Mouse (Mus musculus): ENCODE measurements around the gene Tyw1.

The Tyw1 gene

DNA sequence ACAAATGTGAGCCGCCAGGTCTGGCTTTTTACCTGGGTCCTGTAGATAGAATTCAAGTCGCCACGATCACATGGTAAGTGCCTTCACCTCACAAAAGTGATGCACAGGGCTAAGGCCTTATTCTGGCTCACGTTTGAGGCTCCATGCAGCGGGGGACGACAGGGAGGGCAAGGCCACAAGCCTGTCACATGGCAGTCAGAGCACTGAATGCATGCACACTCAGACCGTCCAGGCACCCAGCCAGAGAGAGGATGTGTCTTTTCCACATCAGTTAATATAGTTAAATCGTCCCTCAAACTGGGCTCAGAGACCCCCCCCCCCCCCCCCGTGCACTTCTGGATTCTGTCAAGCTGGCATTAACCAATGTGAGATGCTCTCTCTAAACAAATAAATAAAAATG is 60.9 kb downstream of the Tyw1 start:
- in situ Hi-C loops (cut with MseI, MboI): no loop called here

DNA sequence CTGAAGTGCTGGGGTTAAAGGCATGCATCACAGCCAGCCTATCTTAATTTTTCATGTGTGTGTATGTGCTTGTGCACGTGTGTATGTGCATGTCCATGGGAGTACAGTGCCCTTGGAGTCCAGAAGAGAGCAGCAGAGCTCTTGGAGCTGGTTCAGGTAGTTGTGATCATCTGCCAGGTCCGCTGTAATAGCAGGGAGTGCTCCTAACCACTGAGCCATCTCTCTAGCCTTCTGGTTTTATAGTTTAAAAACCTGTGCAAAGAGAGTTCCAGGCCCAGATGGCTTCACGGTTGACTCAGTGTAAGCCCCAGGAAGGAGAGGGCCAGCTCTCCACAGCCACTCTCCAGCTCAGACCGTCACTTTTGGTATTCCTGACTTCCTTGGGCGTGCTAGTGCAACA is 64.4 kb downstream of the Tyw1 start:
- in situ Hi-C loops (cut with MseI, MboI): no loop called here

DNA sequence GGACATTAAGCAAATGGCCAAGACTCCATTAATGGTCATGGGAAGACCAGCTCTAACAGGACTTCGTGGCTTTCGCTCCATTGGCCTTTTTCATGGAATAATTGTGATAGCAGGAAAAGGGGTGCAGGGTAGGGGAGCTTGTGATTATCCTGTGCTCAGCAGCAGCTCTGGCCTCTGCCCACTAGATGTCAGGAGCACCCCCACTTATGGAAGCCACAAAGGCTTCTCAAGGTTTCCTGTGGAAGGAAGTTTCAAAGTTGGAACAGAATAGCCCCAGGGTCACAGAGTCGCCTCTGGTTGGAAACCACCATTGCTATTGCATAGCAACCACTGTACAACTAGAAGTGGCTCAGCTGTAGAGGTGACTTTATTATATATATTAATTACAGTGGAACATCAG is 65.1 kb downstream of the Tyw1 start:
- in situ Hi-C loops (cut with MseI, MboI): no loop called here

DNA sequence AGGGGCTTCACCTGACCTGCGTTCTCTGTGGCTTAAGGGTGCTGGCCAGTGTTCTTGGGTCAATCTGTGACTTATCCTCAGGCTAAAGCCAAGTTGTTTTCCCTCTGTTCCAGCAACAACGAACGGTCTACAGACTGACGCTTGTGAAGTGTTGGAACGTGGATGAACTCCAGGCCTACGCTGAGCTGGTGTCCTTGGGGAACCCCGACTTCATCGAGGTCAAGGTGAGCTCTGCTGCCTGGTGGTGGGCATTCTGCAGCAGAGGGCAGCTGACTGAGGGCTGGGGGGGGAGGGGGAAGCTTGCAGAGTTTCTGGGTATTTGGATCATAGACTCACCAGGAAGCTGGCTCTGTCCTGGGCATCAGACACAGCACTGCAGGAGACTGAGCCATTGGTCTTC is 70.1 kb downstream of the Tyw1 start:
- in situ Hi-C loops (cut with MseI, MboI): no loop called here

DNA sequence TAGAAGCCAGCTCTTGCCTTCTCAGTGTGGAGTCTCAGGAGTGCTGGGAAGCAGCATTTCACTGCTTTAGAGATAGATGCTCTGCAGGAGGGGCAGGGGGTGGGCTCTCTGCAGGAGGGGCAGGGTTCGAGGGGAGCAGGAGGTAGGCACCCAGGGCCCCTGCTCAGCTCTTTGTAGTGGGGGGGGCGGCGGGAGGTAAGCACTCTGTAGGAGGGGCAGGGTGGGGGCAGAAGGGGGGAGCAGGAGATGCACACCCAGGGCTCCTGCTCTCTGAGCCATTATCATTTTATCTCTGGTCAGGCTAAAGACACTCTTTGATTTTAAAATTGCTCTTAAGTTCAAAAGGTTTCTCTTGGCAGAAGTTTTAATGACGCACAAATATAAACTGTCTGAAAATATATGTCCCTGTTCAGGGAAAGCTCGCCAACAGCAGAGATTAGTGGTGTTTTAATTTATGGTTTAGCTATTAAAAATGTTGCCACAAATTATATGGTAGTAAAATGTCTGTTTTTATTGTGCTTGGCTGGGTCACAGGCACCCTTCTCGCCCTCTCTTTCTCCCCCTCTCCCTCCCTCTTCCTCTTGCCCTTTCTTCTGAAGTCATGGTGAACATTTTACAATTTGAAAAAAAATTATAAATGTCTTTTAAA is 72.3 kb downstream of the Tyw1 start:
- in situ Hi-C loops (cut with MseI, MboI): no loop called here

DNA sequence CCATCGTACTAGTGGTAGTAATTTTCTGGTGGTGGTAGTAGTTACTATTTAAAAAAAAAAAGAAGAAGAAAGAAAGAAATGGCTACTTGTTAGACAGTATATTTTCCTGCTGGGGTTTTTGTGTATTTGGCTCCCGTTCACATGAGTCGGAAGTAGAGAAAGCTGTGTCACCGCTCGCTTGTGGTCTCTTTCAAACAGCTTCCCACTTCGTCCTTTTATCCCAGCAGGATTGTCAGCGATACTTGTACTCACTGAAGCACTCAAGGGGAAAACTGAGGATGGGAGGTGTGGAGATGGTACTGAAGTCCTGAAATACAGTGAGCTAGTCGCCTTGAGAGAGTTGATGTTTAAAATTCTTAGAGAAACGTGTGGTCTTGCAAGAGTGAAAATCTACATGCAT is 72.9 kb downstream of the Tyw1 start:
- in situ Hi-C loops (cut with MseI, MboI): no loop called here

DNA sequence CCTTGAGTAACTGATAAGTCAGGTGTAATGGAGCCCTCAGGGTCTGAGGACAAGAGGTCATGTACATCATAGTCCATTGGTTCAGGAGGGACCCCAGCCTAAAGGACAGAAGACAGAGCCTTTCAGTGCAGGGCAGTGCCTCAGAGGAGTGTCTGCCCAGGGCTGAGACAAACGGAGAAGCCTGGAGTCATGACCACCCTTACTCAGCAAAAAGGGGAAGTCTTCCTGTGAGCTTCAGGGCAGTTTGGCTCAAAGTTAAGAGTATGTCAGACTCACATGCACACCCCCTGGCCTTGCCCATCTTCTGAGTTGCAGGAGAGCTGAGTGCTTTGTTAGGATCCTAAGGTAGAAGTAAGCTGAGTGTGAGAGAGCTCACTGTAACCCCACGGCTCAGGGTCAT is 74.5 kb downstream of the Tyw1 start:
- in situ Hi-C loops (cut with MseI, MboI): no loop called here

DNA sequence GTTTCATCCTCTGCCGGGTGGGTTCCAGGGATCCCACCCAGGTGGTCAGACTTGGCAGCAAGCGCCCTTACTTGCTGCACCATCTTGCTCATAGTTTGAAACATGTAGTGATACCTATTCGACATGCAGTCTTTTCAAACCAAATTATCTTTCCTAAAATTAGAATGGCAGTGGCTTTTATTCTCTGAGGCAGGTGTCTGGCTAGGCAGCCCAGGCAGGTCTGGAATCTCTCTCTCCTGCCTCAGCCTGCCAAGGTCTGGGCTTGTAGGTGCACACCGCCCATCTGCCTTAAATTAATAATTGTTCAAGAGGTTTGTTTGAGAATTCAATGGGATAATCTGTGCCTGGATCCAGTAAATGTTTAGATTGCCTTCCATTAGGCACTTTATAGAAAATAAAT is 75.4 kb downstream of the Tyw1 start:
- in situ Hi-C loops (cut with MseI, MboI): no loop called here

DNA sequence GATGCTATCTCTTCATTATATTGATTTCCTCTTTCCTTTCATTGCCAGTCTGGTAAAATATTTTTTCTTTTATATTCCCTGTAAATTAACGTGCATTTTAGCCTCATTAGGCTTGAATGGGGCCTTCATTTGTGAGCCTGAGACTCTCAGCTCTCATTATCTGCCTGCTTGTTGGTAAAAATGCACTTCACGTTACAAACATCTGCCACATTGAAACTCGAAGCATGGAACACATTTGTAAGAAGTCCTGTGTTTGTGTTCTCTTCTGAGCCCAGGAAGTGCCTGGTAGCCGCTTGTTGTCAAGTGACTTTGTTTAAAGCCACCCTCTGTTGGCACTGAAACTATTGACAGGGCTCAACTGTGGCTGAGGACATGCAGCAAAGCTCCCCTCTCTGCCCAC is 75.8 kb downstream of the Tyw1 start:
- in situ Hi-C loops (cut with MseI, MboI): no loop called here

DNA sequence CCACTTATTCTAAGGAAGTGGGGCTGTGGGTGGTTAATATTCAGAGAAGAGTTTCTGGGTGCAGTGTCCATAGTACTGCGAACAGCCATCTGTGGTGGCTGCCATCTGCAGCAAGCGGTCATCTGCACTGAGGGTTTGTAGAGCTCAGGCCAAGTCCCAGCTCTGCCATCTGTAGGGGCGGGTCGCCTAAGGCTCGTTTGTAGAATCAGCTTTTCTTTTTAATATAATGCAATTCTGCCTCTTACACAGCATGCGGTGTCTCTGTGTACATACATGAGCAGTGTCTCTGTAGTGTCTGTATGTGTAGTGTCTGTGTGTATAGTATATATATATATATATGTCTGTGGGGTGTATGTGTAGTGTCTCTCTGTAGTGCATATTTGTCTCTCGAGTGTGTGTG is 78.1 kb downstream of the Tyw1 start:
- in situ Hi-C loops (cut with MseI, MboI): no loop called here

DNA sequence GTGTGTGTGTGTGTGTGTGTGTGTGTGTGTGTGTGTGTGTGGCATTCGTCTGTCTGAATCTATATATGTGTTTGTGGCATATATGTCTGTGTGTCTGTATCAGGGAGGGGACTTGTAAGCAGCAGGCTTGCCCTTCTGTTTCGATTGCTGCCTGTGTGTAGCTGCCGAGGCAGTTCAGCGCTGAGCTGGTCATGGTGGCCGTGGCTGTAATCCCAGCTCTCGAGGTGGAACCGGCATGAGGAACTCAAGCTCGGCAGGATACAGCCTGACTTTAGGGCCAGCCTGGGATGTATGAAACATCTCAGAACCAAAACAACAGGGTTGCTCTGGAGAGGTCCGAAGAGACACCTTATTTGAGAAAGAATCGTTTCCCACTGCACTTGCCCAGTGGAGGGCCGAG is 78.6 kb downstream of the Tyw1 start:
- in situ Hi-C loops (cut with MseI, MboI): no loop called here

DNA sequence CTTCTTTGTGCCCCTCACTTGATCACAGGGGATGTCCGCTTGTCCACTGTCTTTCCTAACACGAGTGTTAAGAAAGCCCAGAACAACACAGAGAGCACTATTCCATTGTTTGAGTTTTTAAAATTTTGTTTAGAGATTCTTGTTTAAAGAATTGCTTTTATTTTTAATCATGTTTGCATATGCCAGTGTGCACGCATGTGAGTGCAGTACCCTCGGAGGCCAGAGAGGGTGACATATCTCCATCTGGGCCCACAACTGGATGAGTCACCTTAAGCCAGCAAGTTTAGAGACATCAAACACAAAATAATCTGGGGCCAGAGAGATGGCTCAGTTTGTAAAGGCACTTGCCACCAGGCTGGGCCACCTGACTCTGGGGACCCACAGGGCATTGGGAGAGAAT is 80.0 kb downstream of the Tyw1 start:
- in situ Hi-C loops (cut with MseI, MboI): no loop called here

DNA sequence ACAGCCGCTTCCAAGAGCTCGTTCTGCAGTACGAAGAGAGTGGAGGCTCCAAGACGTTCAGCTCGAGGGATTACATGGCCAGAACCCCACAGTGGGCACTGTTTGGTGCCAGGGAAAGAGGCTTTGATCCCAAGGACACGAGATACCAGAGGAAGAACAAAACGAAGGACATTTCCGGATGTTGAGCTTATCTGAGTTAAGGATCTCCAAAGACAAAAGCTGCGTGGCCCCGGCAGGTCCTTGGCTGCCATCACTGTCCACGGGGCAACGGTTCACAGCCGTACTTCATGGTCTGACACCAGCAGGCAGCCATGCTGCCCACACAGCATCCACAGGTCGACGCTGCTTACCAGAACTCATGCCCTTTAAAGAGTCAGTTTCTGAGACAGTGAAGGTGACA is 85.2 kb downstream of the Tyw1 start:
- in situ Hi-C loops (cut with MseI, MboI): no loop called here

DNA sequence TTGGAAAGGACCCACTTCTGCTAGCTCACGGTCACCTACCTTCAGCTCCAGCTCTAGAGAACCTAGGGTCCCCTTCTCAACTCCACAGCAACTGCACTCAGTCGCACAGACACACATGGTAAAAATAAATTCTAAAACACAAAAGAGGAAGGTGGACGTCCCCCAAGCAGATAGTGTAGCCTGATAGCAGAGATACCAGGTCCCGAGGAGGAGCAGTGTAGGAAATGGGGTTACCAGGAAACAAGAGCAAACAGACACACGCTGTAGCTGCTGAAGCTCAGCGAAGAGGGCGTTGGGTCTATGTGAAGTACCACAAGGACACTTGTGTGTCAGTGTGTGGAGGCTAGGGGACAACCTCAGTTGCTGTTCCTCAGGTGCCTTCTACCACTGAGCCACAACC is 89.6 kb downstream of the Tyw1 start:
- in situ Hi-C loops (cut with MseI, MboI): no loop called here

DNA sequence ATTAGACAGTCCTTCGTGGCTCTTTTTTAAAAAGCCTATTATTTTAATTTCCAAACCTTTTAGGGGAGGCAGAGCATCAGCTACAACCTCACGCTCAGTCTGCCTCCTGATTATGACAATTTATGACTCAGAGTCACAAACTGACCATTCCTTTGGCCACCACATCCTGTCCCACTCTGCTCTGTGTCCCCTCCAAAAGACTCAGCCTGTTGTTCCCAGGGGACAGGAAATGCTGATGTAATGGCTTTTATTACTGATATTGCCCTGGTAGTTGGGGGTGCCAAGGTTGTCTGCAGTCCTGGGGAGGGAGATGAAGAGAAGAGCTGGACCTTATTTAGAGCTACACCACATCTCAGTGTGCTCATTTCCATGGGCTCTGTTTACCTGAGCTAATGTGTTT is 90.5 kb downstream of the Tyw1 start:
- in situ Hi-C loops (cut with MseI, MboI): no loop called here

DNA sequence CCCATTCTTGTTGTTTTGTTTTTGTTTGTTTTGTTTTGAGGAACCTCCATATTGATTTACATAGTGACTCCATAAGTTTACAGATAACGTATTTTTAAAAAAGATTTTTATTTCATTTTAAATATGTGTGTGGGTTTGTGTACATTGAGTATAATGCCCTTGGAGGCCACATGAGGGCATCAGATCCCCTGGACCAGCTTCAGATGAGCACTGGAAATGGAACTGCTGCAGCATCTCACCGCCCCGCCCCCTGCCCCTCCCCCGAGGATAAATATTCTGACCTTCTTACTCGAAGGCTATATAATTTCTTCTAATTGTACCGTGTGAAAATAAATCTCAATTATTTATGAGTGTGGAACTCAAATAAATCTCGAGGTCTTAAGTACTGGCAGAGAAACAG is 99.8 kb downstream of the Tyw1 start:
- in situ Hi-C loops (cut with MseI, MboI): no loop called here

DNA sequence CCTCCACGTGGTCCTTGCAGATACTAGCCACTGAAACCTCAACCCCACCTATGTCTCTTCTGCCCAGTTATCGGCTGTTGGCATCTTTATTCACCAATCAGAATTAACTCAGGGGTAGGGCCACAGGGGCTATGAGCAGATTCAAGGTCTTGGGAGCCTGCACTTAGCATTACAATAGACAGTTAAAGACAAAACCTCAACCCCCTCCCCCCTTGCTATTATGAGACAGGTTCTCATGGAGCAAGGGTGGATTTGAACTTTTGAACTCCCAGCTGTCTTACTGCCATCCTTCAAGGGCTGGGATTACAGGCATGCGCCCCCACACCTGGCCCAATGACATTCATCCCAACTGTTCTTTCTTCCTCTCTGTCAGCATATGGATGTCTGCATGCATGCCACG is 107.7 kb downstream of the Tyw1 start:
- in situ Hi-C loops (cut with MseI, MboI): no loop called here

DNA sequence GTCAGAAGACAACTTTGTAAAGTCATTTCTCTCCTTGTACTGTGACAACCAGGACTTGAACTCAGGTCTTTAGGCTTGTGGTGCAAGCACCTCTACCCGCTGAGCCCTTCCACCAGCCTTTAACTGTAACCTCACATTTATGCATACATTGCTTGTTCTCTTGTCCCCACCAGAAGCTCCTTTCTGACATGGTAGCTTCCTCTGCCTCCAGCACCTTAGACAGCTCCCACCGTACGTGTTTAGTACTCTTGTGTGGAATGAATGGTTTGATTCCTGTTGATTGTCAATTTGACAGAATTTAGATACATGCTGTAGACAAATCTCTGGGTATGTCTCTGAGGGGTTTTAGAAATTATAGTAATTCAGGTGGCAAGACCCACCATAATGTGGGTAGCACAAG is 108.4 kb downstream of the Tyw1 start:
- in situ Hi-C loops (cut with MseI, MboI): no loop called here

DNA sequence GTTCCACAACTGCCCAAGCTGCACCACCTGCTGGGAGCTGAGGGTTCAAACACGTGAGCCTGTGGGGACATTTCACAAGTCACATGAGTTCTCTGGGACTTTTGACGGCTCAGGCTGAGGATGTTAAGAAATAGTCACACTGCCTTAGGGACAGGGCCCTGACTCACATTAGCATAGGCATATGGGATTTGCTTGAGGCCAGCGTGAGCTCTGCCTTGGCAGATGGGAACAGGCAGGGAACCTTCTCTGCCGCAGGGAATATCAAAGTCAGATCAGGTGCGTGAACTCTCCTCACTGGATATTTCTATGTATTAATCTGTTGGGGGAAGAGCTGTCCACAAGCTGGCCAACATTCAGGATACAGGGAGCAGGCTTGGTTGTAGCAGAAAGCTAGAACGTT is 112.8 kb downstream of the Tyw1 start:
- in situ Hi-C loops (cut with MseI, MboI): no loop called here

DNA sequence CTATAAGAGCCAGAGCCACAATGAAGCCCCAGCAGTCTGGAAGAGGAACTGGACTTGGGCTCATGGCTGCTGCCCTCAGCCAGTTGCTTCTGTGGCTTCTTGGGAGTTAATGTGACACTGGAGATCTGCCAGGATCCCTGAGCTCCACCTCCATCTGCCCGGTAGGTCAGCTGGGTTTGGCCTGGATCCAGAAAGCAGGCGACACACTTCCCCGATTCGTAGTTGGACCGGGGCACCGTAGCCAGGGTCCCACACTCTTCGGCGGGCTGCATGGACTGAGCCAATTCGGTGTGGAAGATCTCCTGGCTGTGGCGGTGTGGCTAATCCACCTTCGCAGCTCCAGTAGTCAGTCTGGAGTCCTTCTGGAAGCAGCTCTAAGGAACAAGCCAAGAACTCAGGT is 113.8 kb downstream of the Tyw1 start, which contains the start of gene Caln1:
Gene Caln1, plus strand, starts transcription at position 219 of the 400 bp plus-strand sequence.
- in situ Hi-C loops (cut with MseI, MboI): no loop called here

DNA sequence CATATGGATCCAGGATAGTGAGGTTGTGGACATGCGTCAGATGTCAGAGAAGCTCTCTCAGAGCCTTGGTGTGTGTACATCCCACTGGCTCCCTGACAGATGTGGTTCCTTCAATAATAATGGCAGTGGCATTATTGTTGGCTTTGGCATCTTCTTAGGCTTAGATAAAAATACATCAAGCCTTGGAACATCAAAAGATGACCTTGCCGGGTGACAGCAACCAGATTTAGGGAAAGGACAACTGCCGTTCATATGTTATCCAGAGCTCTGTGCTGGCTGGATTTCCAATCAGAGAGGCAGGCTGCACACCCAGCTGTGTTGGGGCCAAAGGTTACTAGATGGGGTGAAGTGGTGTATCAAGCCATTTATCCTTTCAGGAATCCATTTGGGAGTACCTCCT is 120.0 kb downstream of the Tyw1 start:
- in situ Hi-C loops (cut with MseI, MboI): no loop called here

DNA sequence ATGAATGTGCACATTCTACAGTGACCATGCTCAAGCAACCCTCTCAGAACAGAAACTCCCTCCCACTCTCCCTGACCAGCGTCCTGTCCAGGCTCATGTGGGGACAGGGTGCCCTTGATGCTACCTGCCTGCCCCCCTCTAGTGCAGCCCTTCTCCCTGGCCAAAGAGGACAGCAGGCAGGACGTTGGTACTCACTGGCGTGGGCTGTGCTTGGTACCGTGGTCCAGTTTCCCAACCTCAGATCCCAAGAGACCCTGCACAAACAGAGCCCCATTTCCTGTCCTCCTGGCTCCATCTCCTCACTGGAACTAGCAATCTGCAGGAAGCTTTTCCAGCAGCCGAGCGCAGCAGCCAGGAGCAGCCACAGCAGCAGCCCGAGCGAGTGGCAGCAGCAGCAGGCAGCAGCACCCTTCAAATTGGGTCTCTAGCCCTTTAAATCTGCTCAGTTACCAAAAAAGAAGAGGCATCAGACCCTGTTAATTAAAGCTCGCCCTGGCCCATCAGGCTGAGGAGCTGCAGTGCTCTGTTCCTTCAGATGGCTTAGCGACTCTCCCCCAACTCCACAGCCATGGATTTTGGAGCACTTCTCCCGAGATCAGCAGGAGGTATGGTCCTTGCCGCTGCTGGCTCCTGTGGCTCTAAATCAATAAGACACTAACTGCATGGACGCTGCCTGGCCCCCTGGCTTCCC is 128.9 kb downstream of the Tyw1 start, which contains the start of gene A330070K13Rik:
Gene A330070K13Rik, minus strand, starts transcription at position 410 of the 691 bp plus-strand sequence.
- in situ Hi-C loops (cut with MseI, MboI): no loop called here

DNA sequence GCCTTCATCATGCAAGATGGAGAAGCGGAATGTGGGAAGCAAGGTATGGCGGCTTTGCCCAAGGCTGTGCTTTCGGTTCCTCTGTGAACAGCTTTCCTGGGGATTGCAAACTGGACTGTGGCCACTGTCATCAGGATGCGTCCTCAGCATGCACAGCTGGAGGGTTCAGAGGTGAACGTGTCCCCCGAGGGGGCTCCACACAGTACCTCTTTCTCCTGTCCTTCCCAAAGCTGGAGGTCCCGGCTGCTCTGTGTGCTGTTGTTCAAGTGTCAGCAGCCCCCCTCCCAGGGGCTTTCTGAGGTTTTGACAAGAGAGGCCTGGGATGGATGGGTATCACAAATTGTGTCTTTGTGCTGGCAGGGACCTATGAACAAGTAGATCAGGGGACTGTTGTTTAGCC is 131.0 kb downstream of the Tyw1 start:
- in situ Hi-C loops (cut with MseI, MboI): no loop called here

Data from mouse trophoblast stem cell (cell line).